Mouse (Mus musculus): ENCODE measurements around the gene Cfap61.

DNA sequence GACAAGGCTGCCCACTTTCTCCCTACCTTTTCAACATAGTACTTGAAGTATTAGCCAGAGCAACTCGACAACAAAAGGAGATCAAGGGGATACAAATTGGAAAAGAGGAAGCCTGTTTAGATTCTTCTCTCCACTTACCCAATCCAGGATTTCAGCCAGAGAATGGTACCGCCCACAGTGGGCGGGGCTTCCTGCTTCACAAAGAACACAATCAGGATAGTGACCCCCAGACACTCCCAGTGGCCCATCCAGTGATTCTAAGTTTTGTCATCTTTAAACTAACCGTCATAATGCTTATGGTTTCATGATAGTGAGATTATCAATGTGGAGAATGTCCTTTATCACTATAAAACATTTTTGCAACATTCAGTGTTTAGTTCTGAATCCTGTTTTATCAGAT lies 61.9 kb downstream of the Cfap61 start:
- no peak for TF ChIP-seq CTCF (IDR thresholded peaks at IDR 0.05; ENCODE audit: extremely low read depth, insufficient read length, insufficient replicate concordance, low read depth, low read length)
- no peak for TF ChIP-seq POLR2A (IDR thresholded peaks at IDR 0.05; ENCODE audit: low read depth, low read length)
